Mouse (Mus musculus) liver, embryonic 15.5 days (tissue): ENCODE results near the gene Ppfia1. TPM values are rescaled to one million over a fixed set of nuclear protein-coding genes. Genes with fewer than 3 reads are reported as not detected.

Source experiments
- ATAC-seq: fragments of 200-750 bp; cut with Nextera tagmentation; 2 replicates; pipeline ENCODE4 v1.8.0; 2017; ENCODE audit warnings: moderate number of reproducible peaks, mild to moderate bottlenecking, moderate library complexity; ENCODE audit not compliant: insufficient read depth
- H3K27ac ChIP-seq: fragments of 300-500 bp; sonication (generic); replicated peaks from 2 replicates; pipeline ENCODE4 v1.5.1; 2015; ENCODE audit warnings: mild to moderate bottlenecking, inconsistent platforms
- H3K27me3 ChIP-seq: fragments of 300-500 bp; sonication (generic); 2 replicates; pipeline ENCODE4 v1.6.1; 2015; ENCODE audit warnings: mild to moderate bottlenecking, inconsistent platforms
- H3K36me3 ChIP-seq: fragments of 300-500 bp; sonication (generic); replicated peaks from 2 replicates; pipeline ENCODE4 v1.6.1; 2015; ENCODE audit warnings: moderate library complexity, mild to moderate bottlenecking, inconsistent platforms
- H3K4me1 ChIP-seq: fragments of 300-500 bp; sonication (generic); replicated peaks from 2 replicates; pipeline ENCODE4 v1.6.1; 2015; ENCODE audit warnings: inconsistent platforms
- H3K4me2 ChIP-seq: fragments of 300-500 bp; sonication (generic); 2 replicates; pipeline ENCODE4 v1.6.1; 2015; ENCODE audit warnings: moderate library complexity, mild to moderate bottlenecking, inconsistent platforms
- H3K4me3 ChIP-seq: fragments of 300-500 bp; sonication (generic); replicated peaks from 2 replicates; pipeline ENCODE4 v1.5.1; 2015; ENCODE audit warnings: mild to moderate bottlenecking, inconsistent platforms
- H3K9ac ChIP-seq: fragments of 300-500 bp; sonication (generic); 2 replicates; pipeline ENCODE4 v1.6.1; 2015; ENCODE audit warnings: moderate library complexity, mild to moderate bottlenecking, inconsistent platforms
- H3K9me3 ChIP-seq: fragments of 300-500 bp; sonication (generic); replicated peaks from 2 replicates; pipeline ENCODE4 v1.6.1; 2016; ENCODE audit warnings: inconsistent platforms
- whole genome bisulfite sequencing: fragments of 180-500 bp; shearing (Covaris S2); methylation state at CpG from one replicate; pipeline ENCODE4 v1.1.7; 2015; ENCODE audit warnings: mixed read lengths; ENCODE audit not compliant: insufficient replicate concordance; 5-methylcytosine and 5-hydroxymethylcytosine counted together
- polyA plus RNA-seq: library from polyadenylated mRNA; unstranded; fragments of >200 nt; fragmentation: Nextera tagmentation; extraction: Ambion mirVana; gene quantifications from 2 replicates; pipeline ENCODE4 v1.2.1, GENCODE M21; 2015

Ppfia1 gene
- polyA plus RNA-seq, 1 experiment from 2014 or later: 12.3 TPM

DNA sequence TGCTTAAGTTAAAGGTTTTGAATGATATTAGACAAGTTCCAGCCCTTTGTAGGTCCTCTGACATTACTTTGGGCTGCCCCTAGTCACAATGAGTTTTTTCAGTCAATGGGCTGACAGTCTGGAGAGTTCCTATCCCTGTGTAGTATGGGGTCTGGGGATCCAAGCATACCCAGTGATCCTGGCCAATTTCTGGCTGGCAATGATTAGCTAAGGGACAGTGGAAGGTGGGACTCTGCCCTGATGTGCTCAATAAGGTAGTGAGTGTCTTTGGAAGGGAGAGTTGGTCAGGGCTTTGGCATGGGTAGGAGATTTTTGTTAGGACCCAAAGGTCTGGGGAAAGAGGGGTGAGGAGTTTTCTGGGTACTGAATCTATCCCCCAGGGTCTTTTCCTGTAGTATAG lies 18.1 kb upstream of the Ppfia1 start:
- Histone ChIP-seq H3K9me3 (no peaks in the 10 kb centered on the region), H3K4me1 (no peaks in the 10 kb centered on the region), H3K27ac (no peak overlapping the region), H3K36me3 (no peaks in the 10 kb centered on the region), H3K27me3 (peaks cover 15% of the 10 kb centered on the region; the same call in 1 of the 2 replicates), H3K4me3 (no peak overlapping the region), H3K4me2 (no peak overlapping the region), H3K9ac (no peak overlapping the region)
- no peak for ATAC-seq

DNA sequence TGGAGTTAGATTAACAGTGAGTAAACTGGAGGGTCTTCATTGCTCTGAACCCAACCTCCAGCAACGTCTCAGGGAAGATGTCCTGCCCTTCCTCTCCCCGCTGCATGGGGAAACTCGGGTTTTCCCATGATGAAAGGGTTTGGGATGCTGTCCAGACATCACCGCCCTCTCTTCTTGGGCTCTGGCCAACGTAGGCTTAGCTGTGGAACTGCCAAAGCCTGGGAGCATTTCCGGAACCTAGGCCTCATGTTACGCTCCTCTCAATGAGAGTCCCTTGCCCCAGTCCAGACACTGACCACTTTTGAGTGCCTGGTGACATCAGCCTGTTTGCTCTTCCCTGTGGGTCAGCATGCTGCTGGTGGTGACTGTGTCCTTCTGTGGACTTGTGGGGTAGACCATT lies 15.9 kb upstream of the Ppfia1 start:
- H3K27ac ChIP-seq: no peak overlapping the region
- no peaks in the 10 kb centered on the region for H3K36me3 ChIP-seq
- no peak overlapping the region for H3K9ac ChIP-seq
- 67% methylated on average over 7 of the region's 7 CpGs for WGBS
- no peak for ATAC-seq
- peaks cover 15% of the 10 kb centered on the region for H3K27me3 ChIP-seq
- no peak overlapping the region for H3K4me2 ChIP-seq
- H3K9me3 ChIP-seq: no peaks in the 10 kb centered on the region
- H3K4me3 ChIP-seq: no peak overlapping the region
- no peaks in the 10 kb centered on the region for H3K4me1 ChIP-seq

DNA sequence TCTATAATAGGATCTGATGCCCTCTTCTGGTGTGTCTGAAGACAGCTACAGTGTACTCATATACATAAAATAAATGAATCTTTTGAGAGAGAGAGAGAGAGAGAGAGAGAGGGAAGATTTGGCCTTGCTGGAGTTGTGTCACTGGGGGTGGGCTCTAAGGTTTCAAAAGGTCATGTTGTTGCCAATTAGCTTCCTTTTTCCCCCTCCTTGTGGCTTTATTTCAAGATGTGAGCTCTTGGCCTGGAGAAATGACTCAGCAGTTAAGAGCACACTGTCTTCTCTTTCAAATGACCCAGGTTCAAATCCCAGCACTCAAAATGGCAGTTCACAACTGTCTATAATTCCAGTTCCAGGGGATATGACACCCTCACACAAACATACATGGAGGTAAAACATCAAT lies 14.6 kb upstream of the Ppfia1 start:
- ATAC-seq: no peak
- Histone ChIP-seq H3K4me3 (no peak overlapping the region), H3K27me3 (peaks cover 15% of the 10 kb centered on the region), H3K4me1 (no peaks in the 10 kb centered on the region), H3K27ac (no peak overlapping the region), H3K9ac (no peak overlapping the region), H3K4me2 (no peak overlapping the region), H3K9me3 (no peaks in the 10 kb centered on the region), H3K36me3 (no peaks in the 10 kb centered on the region)

DNA sequence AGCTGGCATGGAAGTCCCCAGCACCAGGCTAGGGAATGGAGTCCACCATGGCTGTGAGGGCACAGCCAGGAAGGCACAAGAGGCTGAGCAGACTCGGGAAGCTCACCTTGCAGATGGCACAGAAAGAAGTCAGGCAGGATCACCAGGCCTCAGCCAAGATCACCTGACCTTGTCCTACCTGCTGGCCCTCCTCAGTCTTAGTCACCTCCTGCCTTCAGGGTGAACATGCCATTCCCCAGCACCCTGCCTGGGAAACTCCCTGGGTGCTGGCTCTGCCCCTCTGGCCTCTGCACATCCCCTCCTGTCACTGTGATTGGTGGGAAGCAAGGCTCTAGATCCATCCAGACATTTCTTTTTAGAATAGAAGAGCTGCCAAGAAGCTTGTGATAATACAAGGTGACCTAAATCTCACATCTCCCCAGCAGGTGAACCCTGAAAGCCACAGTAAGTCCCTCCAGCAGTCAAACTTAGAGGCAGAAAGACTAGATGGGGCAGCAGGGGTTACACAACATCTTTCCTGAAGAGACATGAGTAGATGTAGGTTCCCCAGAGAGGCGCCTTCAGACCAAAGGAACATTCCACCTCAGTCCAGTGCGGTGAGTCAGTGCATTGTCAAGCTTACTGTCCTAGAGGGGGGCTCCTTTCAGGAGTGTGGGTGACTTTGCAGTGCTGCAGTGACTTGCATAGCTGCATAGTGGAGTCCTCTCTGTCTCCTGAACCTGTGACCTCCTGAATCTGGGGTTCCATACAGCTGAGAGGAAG lies 13.6 kb upstream of the Ppfia1 start:
- Histone ChIP-seq H3K9me3 (no peaks in the 10 kb centered on the region), H3K4me2 (no peak overlapping the region), H3K27ac (no peak overlapping the region), H3K36me3 (no peaks in the 10 kb centered on the region), H3K4me3 (no peak overlapping the region), H3K4me1 (no peaks in the 10 kb centered on the region), H3K9ac (no peak overlapping the region; the same call in 1 of the 2 replicates), H3K27me3 (peaks cover 13% of the 10 kb centered on the region)
- WGBS: 49% methylated on average over 3 of the region's 3 CpGs
- no peak for ATAC-seq

DNA sequence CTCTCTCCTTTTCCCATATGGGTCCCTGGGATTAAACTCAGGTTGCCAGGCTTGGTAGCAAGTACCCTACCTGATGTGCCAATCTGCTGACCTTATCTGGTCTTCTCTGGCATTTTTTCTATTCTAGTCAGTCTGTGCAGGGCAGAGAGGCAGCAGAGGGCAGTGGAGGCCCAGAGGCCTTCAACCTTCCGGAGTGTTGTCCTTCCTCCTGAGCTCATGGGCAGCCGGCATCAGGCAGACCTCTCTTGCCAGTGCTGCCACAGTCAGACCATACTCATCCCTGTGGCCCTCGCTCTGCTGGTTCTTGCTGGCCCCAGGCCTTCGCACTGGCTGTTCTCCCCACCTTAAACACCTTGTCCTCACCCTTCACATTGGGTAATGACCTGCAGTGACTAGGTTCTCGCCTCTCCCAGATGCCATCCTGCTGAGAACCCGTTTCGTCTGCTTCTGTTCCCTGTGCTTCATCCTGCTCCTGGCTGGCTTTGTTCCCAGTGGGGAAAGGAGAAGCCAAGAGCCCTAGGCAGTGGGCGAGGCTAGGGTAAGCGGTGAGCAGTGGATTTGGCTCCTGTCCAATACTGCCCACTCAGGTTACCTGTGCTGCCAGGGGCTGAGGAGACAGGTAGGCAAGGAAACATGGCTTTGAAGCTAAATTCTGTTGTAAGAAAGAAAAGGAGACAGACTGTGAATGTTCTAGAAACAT lies 10.1 kb upstream of the Ppfia1 start:
- Histone ChIP-seq H3K4me3 (no peak overlapping the region), H3K4me1 (no peaks in the 10 kb centered on the region), H3K9ac (no peak overlapping the region), H3K9me3 (no peaks in the 10 kb centered on the region), H3K36me3 (no peaks in the 10 kb centered on the region), H3K4me2 (no peak overlapping the region), H3K27ac (no peak overlapping the region), H3K27me3 (peaks cover 15% of the 10 kb centered on the region)
- 61% methylated on average over 9 of the region's 9 CpGs for WGBS
- no peak for ATAC-seq

DNA sequence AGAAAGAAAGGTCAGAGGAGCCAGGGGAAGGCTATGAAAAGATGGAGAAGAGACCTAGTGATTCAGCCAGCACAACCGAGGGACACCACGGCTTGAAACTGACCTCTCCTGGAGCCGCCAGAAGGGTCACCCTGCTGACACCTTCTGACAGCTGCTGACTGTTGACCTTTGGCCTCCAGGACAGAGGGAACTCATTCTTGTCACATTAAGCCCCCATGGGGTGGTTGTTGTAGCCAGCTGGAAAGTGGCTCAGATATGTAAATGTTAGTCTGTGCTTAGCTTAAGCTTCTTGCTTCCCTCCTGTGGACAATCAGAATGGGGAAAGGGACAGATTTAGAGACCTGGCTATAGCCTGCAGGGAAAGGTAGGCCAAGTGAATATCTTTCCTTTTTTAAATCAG lies 8.5 kb upstream of the Ppfia1 start:
- no peaks in the 10 kb centered on the region for H3K9me3 ChIP-seq
- ATAC-seq: no peak
- H3K4me2 ChIP-seq: no peak overlapping the region
- H3K36me3 ChIP-seq: no peaks in the 10 kb centered on the region
- H3K9ac ChIP-seq: no peak overlapping the region
- H3K27me3 ChIP-seq: peaks cover 10% of the 10 kb centered on the region
- WGBS: 42% methylated on average over 3 of the region's 3 CpGs
- H3K4me3 ChIP-seq: no peak overlapping the region
- H3K4me1 ChIP-seq: no peaks in the 10 kb centered on the region
- H3K27ac ChIP-seq: no peak overlapping the region

DNA sequence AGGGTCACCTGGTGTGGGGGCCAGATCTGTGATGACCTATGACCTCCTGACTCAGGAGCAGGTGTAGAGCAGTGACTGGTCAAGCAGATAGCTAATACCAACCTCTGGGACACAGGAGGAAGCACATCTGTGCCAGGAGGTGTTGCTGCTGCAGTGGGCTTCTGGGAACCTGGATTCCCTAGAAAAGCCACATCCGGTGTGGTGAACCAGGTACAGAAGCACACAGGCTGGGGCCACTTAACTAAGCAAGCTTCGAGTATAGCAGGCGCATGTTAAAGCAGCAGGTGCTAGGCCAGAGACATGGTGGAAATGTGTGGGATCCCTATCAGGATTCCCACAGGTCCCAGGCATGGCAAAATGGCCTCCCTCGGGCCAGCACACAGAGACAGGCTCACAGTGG lies 7.1 kb upstream of the Ppfia1 start:
- no peaks in the 10 kb centered on the region for H3K36me3 ChIP-seq
- no peak overlapping the region for H3K4me3 ChIP-seq
- no peak for ATAC-seq
- H3K27ac ChIP-seq: no peak overlapping the region
- peaks cover 17% of the 10 kb centered on the region for H3K27me3 ChIP-seq
- H3K4me2 ChIP-seq: no peak overlapping the region
- no peak overlapping the region for H3K9ac ChIP-seq
- no peaks in the 10 kb centered on the region for H3K4me1 ChIP-seq
- WGBS: 52% methylated on average over 4 of the region's 4 CpGs
- no peaks in the 10 kb centered on the region for H3K9me3 ChIP-seq

DNA sequence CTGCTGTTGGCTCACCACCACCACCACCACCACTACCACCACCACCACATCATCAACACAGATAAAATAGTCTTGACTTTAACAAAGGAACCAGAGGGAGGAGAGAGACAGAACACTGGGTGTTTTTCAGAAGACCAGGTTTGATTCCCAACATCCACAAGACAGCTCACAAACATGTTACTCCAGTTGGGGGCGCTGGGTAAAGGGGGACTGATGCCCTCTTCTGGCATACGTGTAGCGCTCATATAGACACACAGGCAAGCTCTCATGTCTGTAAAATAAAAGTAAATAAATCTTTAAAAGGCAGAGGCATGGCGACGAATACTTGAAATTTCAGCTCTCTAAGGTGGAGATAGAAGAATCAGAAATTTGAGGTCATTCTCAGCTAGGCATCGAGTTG lies 5.0 kb upstream of the Ppfia1 start:
- no peak for ATAC-seq

DNA sequence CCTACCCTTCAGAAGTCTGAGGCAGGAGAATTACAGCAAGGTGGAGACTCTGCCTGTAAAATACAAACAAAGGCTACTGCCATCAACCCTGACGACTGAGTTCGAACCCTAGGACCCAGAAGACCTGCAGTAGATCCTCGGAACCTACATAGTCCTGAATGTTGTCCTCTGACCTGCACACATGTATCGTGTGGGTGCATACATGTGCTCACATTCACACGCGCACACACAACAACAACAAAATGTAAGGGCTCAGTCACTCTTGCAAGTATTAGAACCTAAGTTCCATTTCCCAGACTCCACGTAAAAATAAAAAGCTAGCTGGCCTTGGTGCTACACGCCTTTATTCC lies 569 bp upstream of the Ppfia1 start:
- Histone ChIP-seq H3K9ac (peak overlapping the region; percentile 65), H3K27me3 (peaks cover 11% of the 10 kb centered on the region), H3K4me1 (peaks cover 41% of the 10 kb centered on the region), H3K9me3 (no peaks in the 10 kb centered on the region), H3K27ac (peak overlapping the region; percentile 53), H3K4me2 (peak overlapping the region; percentile 90), H3K36me3 (peaks cover 19% of the 10 kb centered on the region), H3K4me3 (peak overlapping the region; percentile 92)
- WGBS: 28% methylated on average over 8 of the region's 8 CpGs
- peak; percentile 5; the same call in 1 of the 2 replicates for ATAC-seq

More for the DNA sequence above, 5.0 kb upstream of the Ppfia1 start:
- no peak overlapping the region for H3K4me3 ChIP-seq
- H3K9ac ChIP-seq: no peak overlapping the region
- peaks cover 6% of the 10 kb centered on the region for H3K4me1 ChIP-seq
- H3K4me2 ChIP-seq: no peak overlapping the region
- WGBS: 47% methylated on average over 6 of the region's 6 CpGs
- no peaks in the 10 kb centered on the region for H3K36me3 ChIP-seq
- peaks cover 21% of the 10 kb centered on the region for H3K27me3 ChIP-seq
- H3K9me3 ChIP-seq: no peaks in the 10 kb centered on the region
- no peak overlapping the region for H3K27ac ChIP-seq

DNA sequence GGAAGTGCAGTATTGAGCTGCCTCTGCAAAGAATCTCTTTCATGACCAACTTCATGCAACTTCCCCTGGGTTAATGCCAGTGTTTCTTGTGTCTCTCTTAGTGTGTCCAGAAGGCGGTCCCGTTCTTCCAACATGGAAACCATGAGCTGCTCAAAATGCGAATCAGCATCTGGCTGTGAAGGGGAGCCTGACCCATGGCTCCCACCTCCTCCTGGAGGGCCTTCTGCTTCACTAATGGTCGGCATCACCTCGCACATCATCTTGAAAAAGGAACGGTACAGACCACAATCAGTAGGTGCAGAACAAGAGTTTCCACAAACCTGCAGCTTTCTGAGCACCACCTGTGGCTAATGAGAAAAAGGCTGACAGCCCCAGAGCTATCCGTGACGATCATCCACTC lies 1.3 kb downstream of the Ppfia1 start:
- no peak for ATAC-seq
- H3K27ac ChIP-seq: no peak overlapping the region
- peaks cover 43% of the 10 kb centered on the region for H3K4me1 ChIP-seq
- 81% methylated on average over 8 of the region's 8 CpGs for WGBS
- H3K4me3 ChIP-seq: peak overlapping the region; percentile 92
- peak overlapping the region; percentile 96; the same call in 1 of the 2 replicates for H3K9ac ChIP-seq
- H3K4me2 ChIP-seq: peak overlapping the region; percentile 90
- H3K9me3 ChIP-seq: no peaks in the 10 kb centered on the region
- peaks cover 11% of the 10 kb centered on the region for H3K27me3 ChIP-seq
- H3K36me3 ChIP-seq: peaks cover 28% of the 10 kb centered on the region

DNA sequence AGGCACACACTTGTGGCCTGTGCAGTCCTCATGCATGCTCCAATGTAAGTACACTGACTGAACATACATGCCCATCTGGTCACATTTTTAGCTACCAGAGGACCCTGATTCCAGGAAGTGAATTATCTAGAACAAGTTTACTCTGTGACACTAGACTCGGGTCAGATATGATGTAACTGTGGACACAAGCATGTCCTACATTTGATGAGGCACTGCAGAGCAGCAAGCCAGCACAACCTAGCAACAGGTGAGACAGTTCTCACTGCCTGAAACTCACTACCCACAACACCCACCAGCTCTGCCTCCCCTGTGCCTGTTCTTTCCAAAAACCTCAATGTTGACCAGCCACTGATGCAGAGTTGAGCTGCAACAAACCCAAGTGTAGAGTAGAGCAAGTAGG lies 2.7 kb downstream of the Ppfia1 start:
- no peak overlapping the region for H3K9ac ChIP-seq
- H3K4me3 ChIP-seq: no peak overlapping the region
- H3K27ac ChIP-seq: no peak overlapping the region
- H3K4me2 ChIP-seq: peak overlapping the region; percentile 8; the same call in 1 of the 2 replicates
- H3K36me3 ChIP-seq: peaks cover 37% of the 10 kb centered on the region
- ATAC-seq: no peak
- H3K27me3 ChIP-seq: peaks cover 6% of the 10 kb centered on the region
- peaks cover 46% of the 10 kb centered on the region for H3K4me1 ChIP-seq
- no peaks in the 10 kb centered on the region for H3K9me3 ChIP-seq
- 11% methylated on average over 1 of the region's 1 CpGs for WGBS
